Mouse (Mus musculus): Measurements from ENCODE around the gene BC030867. TPM values are rescaled to one million over a fixed set of nuclear protein-coding genes. Genes with fewer than 3 reads are reported as not detected.

BC030867 gene
- polyA plus RNA-seq, 1 experiment from 2014 or later: 13.5 TPM

GRCm38 (mm10) chr11:102221243-102221953 lies 27.3 kb upstream of the BC030867 start:
- Histone ChIP-seq H3K36me3 (peaks cover 26% of the 10 kb centered on the region), H3K4me2 (no peak overlapping the region), H3K27ac (replicated peaks) (0 out of 2 replicates have a peak overlapping the region, but pooled peaks have one; percentile 2), H3K4me1 (peaks cover 96% of the 10 kb centered on the region), H3K27me3 (replicated peaks) (no peaks in the 10 kb centered on the region), H3K4me3 (no peak overlapping the region), H3K9me3 (no peaks in the 10 kb centered on the region), H3K9ac (peak overlapping the region; percentile 61; the same call in 1 of the 2 replicates)
- 79% methylated on average over 8 of the region's 8 CpGs for WGBS
- no peak for ATAC-seq (ENCODE audit: extremely low read depth, insufficient number of reproducible peaks, low FRiP score, low TSS enrichment)

GRCm38 (mm10) chr11:102221954-102222351 lies 26.7 kb upstream of the BC030867 start:
- H3K4me2 ChIP-seq: no peak overlapping the region
- no peak for ATAC-seq (ENCODE audit: extremely low read depth, insufficient number of reproducible peaks, low FRiP score, low TSS enrichment)
- peaks cover 26% of the 10 kb centered on the region for H3K36me3 ChIP-seq
- no peaks in the 10 kb centered on the region for H3K9me3 ChIP-seq
- H3K9ac ChIP-seq: peak overlapping the region; percentile 61
- no peak overlapping the region for H3K4me3 ChIP-seq
- 57% methylated on average over 8 of the region's 8 CpGs for WGBS
- peaks cover 97% of the 10 kb centered on the region for H3K4me1 ChIP-seq
- H3K27ac ChIP-seq (replicated peaks): 0 out of 2 replicates have a peak overlapping the region, but pooled peaks have one; percentile 2
- no peaks in the 10 kb centered on the region for H3K27me3 ChIP-seq (replicated peaks)

- no peak for ATAC-seq (ENCODE audit: extremely low read depth, insufficient number of reproducible peaks, low FRiP score, low TSS enrichment)
- Histone ChIP-seq H3K4me1 (peaks cover 97% of the 10 kb centered on the region), H3K4me2 (peak overlapping the region; percentile 0; the same call in 1 of the 2 replicates), H3K36me3 (peaks cover 26% of the 10 kb centered on the region), H3K9ac (peak overlapping the region; percentile 34; the same call in 1 of the 2 replicates), H3K27ac (replicated peaks) (no peak overlapping the region), H3K4me3 (no peak overlapping the region; the same call in 1 of the 2 replicates), H3K27me3 (replicated peaks) (no peaks in the 10 kb centered on the region), H3K9me3 (no peaks in the 10 kb centered on the region)
- 25% methylated on average over 6 of the region's 6 CpGs for WGBS
Measured at GRCm38 (mm10) chr11:102223166-102223565, 25.5 kb upstream of the BC030867 start.

- 6% methylated on average over 22 of the region's 22 CpGs for WGBS
- H3K4me1 ChIP-seq: peaks cover 97% of the 10 kb centered on the region
Measured at GRCm38 (mm10) chr11:102224686-102225085, 24.0 kb upstream of the BC030867 start.

GRCm38 (mm10) chr11:102225221-102225620 lies 23.5 kb upstream of the BC030867 start:
- peak overlapping the region; percentile 39 for H3K27ac ChIP-seq (replicated peaks)
- peaks cover 26% of the 10 kb centered on the region for H3K36me3 ChIP-seq
- H3K4me1 ChIP-seq: peaks cover 92% of the 10 kb centered on the region
- no peaks in the 10 kb centered on the region for H3K27me3 ChIP-seq (replicated peaks)
- ATAC-seq (ENCODE audit: extremely low read depth, insufficient number of reproducible peaks, low FRiP score, low TSS enrichment): no peak
- H3K9ac ChIP-seq: peak overlapping the region; percentile 72
- 64% methylated on average over 5 of the region's 5 CpGs for WGBS
- peak overlapping the region; percentile 67 for H3K4me2 ChIP-seq
- H3K9me3 ChIP-seq: no peaks in the 10 kb centered on the region
- H3K4me3 ChIP-seq: peak overlapping the region; percentile 38

More at GRCm38 (mm10) chr11:102224686-102225085, 24.0 kb upstream of the BC030867 start:
- no peaks in the 10 kb centered on the region for H3K27me3 ChIP-seq (replicated peaks)
- H3K4me3 ChIP-seq: peak overlapping the region; percentile 38
- peaks cover 26% of the 10 kb centered on the region for H3K36me3 ChIP-seq
- no peak for ATAC-seq (ENCODE audit: extremely low read depth, insufficient number of reproducible peaks, low FRiP score, low TSS enrichment)
- peak overlapping the region; percentile 67 for H3K4me2 ChIP-seq
- H3K27ac ChIP-seq (replicated peaks): peak overlapping the region; percentile 39
- H3K9me3 ChIP-seq: no peaks in the 10 kb centered on the region
- H3K9ac ChIP-seq: peak overlapping the region; percentile 72

GRCm38 (mm10) chr11:102226067-102226978 lies 22.4 kb upstream of the BC030867 start:
- H3K27ac ChIP-seq (replicated peaks): no peak overlapping the region
- ATAC-seq (ENCODE audit: extremely low read depth, insufficient number of reproducible peaks, low FRiP score, low TSS enrichment): no peak
- H3K4me3 ChIP-seq: peak overlapping the region; percentile 84; the same call in 1 of the 2 replicates
- WGBS: 68% methylated on average over 12 of the region's 12 CpGs
- H3K27me3 ChIP-seq (replicated peaks): no peaks in the 10 kb centered on the region
- H3K36me3 ChIP-seq: peaks cover 22% of the 10 kb centered on the region
- peaks cover 87% of the 10 kb centered on the region for H3K4me1 ChIP-seq
- peak overlapping the region; percentile 57 for H3K9ac ChIP-seq
- peak overlapping the region; percentile 91 for H3K4me2 ChIP-seq
- no peaks in the 10 kb centered on the region for H3K9me3 ChIP-seq

GRCm38 (mm10) chr11:102227270-102228190 lies 21.2 kb upstream of the BC030867 start:
- H3K9me3 ChIP-seq: no peaks in the 10 kb centered on the region
- H3K36me3 ChIP-seq: peaks cover 12% of the 10 kb centered on the region
- peak overlapping the region; percentile 98 for H3K9ac ChIP-seq
- H3K4me2 ChIP-seq: peak overlapping the region; percentile 91
- no peaks in the 10 kb centered on the region for H3K27me3 ChIP-seq (replicated peaks)
- peak overlapping the region; percentile 90 for H3K27ac ChIP-seq (replicated peaks)
- WGBS: 15% methylated on average over 12 of the region's 12 CpGs
- H3K4me3 ChIP-seq: peak overlapping the region; percentile 84
- peaks cover 76% of the 10 kb centered on the region for H3K4me1 ChIP-seq
- no peak for ATAC-seq (ENCODE audit: extremely low read depth, insufficient number of reproducible peaks, low FRiP score, low TSS enrichment)

GRCm38 (mm10) chr11:102228191-102228545 lies 20.5 kb upstream of the BC030867 start:
- no peak for ATAC-seq (ENCODE audit: extremely low read depth, insufficient number of reproducible peaks, low FRiP score, low TSS enrichment)
- peak overlapping the region; percentile 84 for H3K4me3 ChIP-seq
- H3K9ac ChIP-seq: peak overlapping the region; percentile 98
- H3K4me2 ChIP-seq: peak overlapping the region; percentile 91
- H3K27ac ChIP-seq (replicated peaks): peak overlapping the region; percentile 90
- peaks cover 69% of the 10 kb centered on the region for H3K4me1 ChIP-seq
- H3K36me3 ChIP-seq: peaks cover 8% of the 10 kb centered on the region; the same call in 1 of the 2 replicates
- no peaks in the 10 kb centered on the region for H3K9me3 ChIP-seq
- no peaks in the 10 kb centered on the region for H3K27me3 ChIP-seq (replicated peaks)
- 19% methylated on average over 9 of the region's 9 CpGs for WGBS

GRCm38 (mm10) chr11:102228646-102229268 lies 19.9 kb upstream of the BC030867 start:
- Histone ChIP-seq H3K4me2 (peak overlapping the region; percentile 91), H3K9ac (peak overlapping the region; percentile 98), H3K27ac (replicated peaks) (peak overlapping the region; percentile 90), H3K27me3 (replicated peaks) (no peaks in the 10 kb centered on the region), H3K36me3 (peaks cover 5% of the 10 kb centered on the region; the same call in 1 of the 2 replicates), H3K9me3 (no peaks in the 10 kb centered on the region), H3K4me3 (peak overlapping the region; percentile 84), H3K4me1 (peaks cover 63% of the 10 kb centered on the region)
- ATAC-seq (ENCODE audit: extremely low read depth, insufficient number of reproducible peaks, low FRiP score, low TSS enrichment): no peak
- 8% methylated on average over 7 of the region's 7 CpGs for WGBS

- Histone ChIP-seq H3K27ac (replicated peaks) (peak overlapping the region; percentile 90), H3K27me3 (replicated peaks) (no peaks in the 10 kb centered on the region), H3K4me3 (peak overlapping the region; percentile 84), H3K4me2 (peak overlapping the region; percentile 91), H3K9ac (peak overlapping the region; percentile 98), H3K9me3 (no peaks in the 10 kb centered on the region), H3K36me3 (no peaks in the 10 kb centered on the region), H3K4me1 (peaks cover 57% of the 10 kb centered on the region)
- ATAC-seq (ENCODE audit: extremely low read depth, insufficient number of reproducible peaks, low FRiP score, low TSS enrichment): peak; percentile 40
- 1% methylated on average over 47 of the region's 47 CpGs for WGBS
Measured at GRCm38 (mm10) chr11:102229331-102229953, 19.2 kb upstream of the BC030867 start.
